Mouse (Mus musculus) kidney, adult 9 months (tissue): ENCODE data around the gene Rab5a.
A peak's percentile ranks its signal among the peaks of the same experiment; 100 is the strongest.
"Not testable (repeated sequence)": the region's sequence is repeated elsewhere in the genome, so short reads cannot be mapped to it uniquely, and the experiment has no call there.

ENCODE experiments used
- DNase-seq: peaks from one replicate; pipeline ENCODE4 v3.0.0; 2022

Rab5a gene

GRCm38 (mm10) chr17:53478858-53479603 lies at the start of gene Rab5a:
Gene Rab5a (plus strand): TSS chr17:53479234.
- DNase-seq: peak; percentile 99

- no peak for DNase-seq
These were observed 22.9 kb upstream of the Rab5a start for GRCm38 (mm10) chr17:53456152-53456551.

GRCm38 (mm10) chr17:53456742-53457141 lies 22.3 kb upstream of the Rab5a start:
- DNase-seq: no peak

GRCm38 (mm10) chr17:53462603-53463495 lies 16.2 kb upstream of the Rab5a start, which contains the start of gene Efhb:
Gene Efhb (minus strand): TSS chr17:53463321.
- DNase-seq: peak; percentile 92

- DNase-seq: no peak
These were observed 15.6 kb upstream of the Rab5a start for GRCm38 (mm10) chr17:53463496-53463840.

GRCm38 (mm10) chr17:53465569-53465968 lies 13.5 kb upstream of the Rab5a start:
- no peak for DNase-seq

- no peak for DNase-seq
These were observed 10.3 kb upstream of the Rab5a start for GRCm38 (mm10) chr17:53468697-53469096.

GRCm38 (mm10) chr17:53478066-53478857 lies 772 bp upstream of the Rab5a start:
- DNase-seq: peak; percentile 13

GRCm38 (mm10) chr17:53479604-53480041 lies 589 bp downstream of the Rab5a start:
- peak; percentile 57 for DNase-seq

- no peak for DNase-seq
These were observed 1.4 kb downstream of the Rab5a start for GRCm38 (mm10) chr17:53480433-53480832.

GRCm38 (mm10) chr17:53488291-53489006 lies 9.4 kb downstream of the Rab5a start:
- no peak for DNase-seq

GRCm38 (mm10) chr17:53489007-53489378 lies 10.0 kb downstream of the Rab5a start:
- DNase-seq: no peak

GRCm38 (mm10) chr17:53502966-53503365 lies 23.9 kb downstream of the Rab5a start:
- DNase-seq: no peak

- DNase-seq: peak; percentile 37
These were observed 33.4 kb downstream of the Rab5a start for GRCm38 (mm10) chr17:53512311-53512951.

GRCm38 (mm10) chr17:53519364-53519763 lies 40.3 kb downstream of the Rab5a start:
- no peak for DNase-seq

GRCm38 (mm10) chr17:53520509-53520908 lies 41.5 kb downstream of the Rab5a start:
- DNase-seq: no peak

- no peak for DNase-seq
These were observed 49.0 kb downstream of the Rab5a start for GRCm38 (mm10) chr17:53528034-53528433.

- peak; percentile 37 for DNase-seq
These were observed 52.1 kb downstream of the Rab5a start for GRCm38 (mm10) chr17:53531160-53531559.

- no peak for DNase-seq
These were observed 53.4 kb downstream of the Rab5a start for GRCm38 (mm10) chr17:53532425-53532824.

- not testable (repeated sequence) for DNase-seq
These were observed 60.3 kb downstream of the Rab5a start, which contains the start of gene Pp2d1 for GRCm38 (mm10) chr17:53539351-53539750. Gene Pp2d1 (minus strand): TSS chr17:53539451.

- DNase-seq: no peak
These were observed 63.5 kb downstream of the Rab5a start for GRCm38 (mm10) chr17:53542536-53542935.
